ENCODE assay signal across 26 mouse cellular contexts in the genomic region with DNA sequence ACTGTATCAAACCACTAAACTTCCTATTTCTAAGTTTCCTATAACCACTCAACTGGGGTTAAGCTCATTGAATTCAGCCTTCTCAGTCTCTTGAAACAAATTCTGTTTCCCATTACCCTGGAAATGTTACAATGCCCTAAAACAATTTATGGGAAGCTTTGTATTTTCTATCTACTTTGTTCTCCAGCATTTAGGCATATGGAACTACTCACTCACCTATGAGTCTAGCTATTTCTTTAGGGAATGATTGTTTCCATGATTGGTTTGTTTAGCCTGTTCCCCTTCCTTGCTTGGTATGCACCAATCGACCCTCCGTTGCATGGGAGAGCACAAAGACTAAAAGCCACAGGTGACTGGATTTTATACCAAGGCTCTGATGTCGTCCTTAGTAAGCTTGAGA.
"Had no signal": no experiment of that assay in that cellular context is flagged by ENCODE, and none has a peak within 500 bp of the region (broad histone marks: within the 10 kb centered on the region; RNA-seq: fewer than 3 reads in every experiment).

No protein-coding gene starts in this region.

- H3K27ac ChIP-seq: gastrocnemius, adult 2 months; heart, embryonic 10.5 days; hindbrain, embryonic 10.5 days; hindbrain, embryonic 12.5 days; hindbrain, embryonic 14.5 days; intestine, embryonic 15.5 days; layer of hippocampus, adult 2 months; limb, embryonic 15.5 days; liver, embryonic 13.5 days; liver, embryonic 15.5 days had no signal

- H3K27me3 ChIP-seq: heart, embryonic 12.5 days; intestine, embryonic 15.5 days; limb, embryonic 15.5 days; liver, embryonic 13.5 days; liver, embryonic 15.5 days had no signal

- H3K4me2 ChIP-seq: heart, embryonic 12.5 days; hindbrain, embryonic 12.5 days; hindbrain, embryonic 14.5 days; intestine, embryonic 15.5 days; limb, embryonic 15.5 days; liver, embryonic 11.5 days; liver, embryonic 13.5 days; liver, embryonic 15.5 days had no signal

- H3K9me3 ChIP-seq: heart, embryonic 10.5 days; hindbrain, embryonic 10.5 days; hindbrain, embryonic 12.5 days; intestine, embryonic 15.5 days; limb, embryonic 15.5 days; liver, embryonic 13.5 days; liver, embryonic 15.5 days had no signal

- H3K4me1 ChIP-seq: heart, embryonic 10.5 days; hindbrain, embryonic 10.5 days; hindbrain, embryonic 12.5 days; intestine, embryonic 15.5 days; liver, embryonic 13.5 days; liver, embryonic 15.5 days had no signal

- H3K4me3 ChIP-seq: gastrocnemius, adult 2 months; heart, embryonic 10.5 days; heart, embryonic 12.5 days; hindbrain, embryonic 10.5 days; hindbrain, embryonic 12.5 days; intestine, embryonic 15.5 days; layer of hippocampus, adult 2 months; limb, embryonic 15.5 days; liver, embryonic 13.5 days; liver, embryonic 15.5 days had no signal

- DNase-seq: gastrocnemius, adult 2 months; gastrocnemius, postnatal 10 days; gastrocnemius, postnatal 25 days; heart, adult 18-20 months; heart, postnatal 10 days; heart, postnatal 4 days; kidney, adult 18-20 months; kidney, adult 8-10 months; kidney, postnatal 10 days; kidney, postnatal 25 days; kidney, postnatal 4 days; left cerebral cortex, postnatal 4 days; liver, embryonic 13.5 days had no signal

- ATAC-seq: hindbrain, embryonic 16.5 days; inflammation-experienced regulatory T-cells, adult 6 months; intestine, embryonic 15.5 days; intestine, postnatal 0 days had no signal

- H3K36me3 ChIP-seq: heart, embryonic 10.5 days; heart, embryonic 12.5 days; hindbrain, embryonic 10.5 days; hindbrain, embryonic 12.5 days; intestine, embryonic 15.5 days; limb, embryonic 15.5 days; liver, embryonic 13.5 days; liver, embryonic 15.5 days had no signal

- H3K9ac ChIP-seq: heart, embryonic 12.5 days; hindbrain, embryonic 12.5 days; hindbrain, embryonic 14.5 days; intestine, embryonic 15.5 days; limb, embryonic 15.5 days; liver, embryonic 13.5 days; liver, embryonic 15.5 days had no signal
